Mouse (Mus musculus): ENCODE results near the gene Syt1.

- TF ChIP-seq POLR2A (IDR thresholded peaks at IDR 0.05; ENCODE audit: extremely low read depth, insufficient read depth, low read length) (no peak), CTCF (IDR thresholded peaks at IDR 0.05; ENCODE audit: extremely low read depth, insufficient read depth, low read length) (no peak)
Measured at GRCm38 (mm10) chr10:108867202-108867601, 143.6 kb downstream of the Syt1 start.

All from cortical plate, adult 2 months (tissue).